Mouse (Mus musculus): ENCODE measurements around the gene Chrne. TPM values are rescaled to one million over a fixed set of nuclear protein-coding genes. Genes with fewer than 3 reads are reported as not detected.
A peak's percentile ranks its signal among the peaks of the same experiment; 100 is the strongest.

Gene Chrne
- polyA plus RNA-seq, 1 experiment from 2014 or later = 0.58 TPM

- no peak overlapping the region for H3K27ac ChIP-seq (replicated peaks; ENCODE audit: low read depth, low read length)
- DNase-seq (ENCODE audit: low spot score) = no peak
- 74% methylated on average over 1 of the region's 1 CpGs for WGBS
- H3K36me3 ChIP-seq (ENCODE audit: control insufficient read depth, insufficient read depth, low read length) = 0 out of 2 replicates have a peak, but pooled peaks cover 2% of the 10 kb centered on the region
- no peak overlapping the region for H3K4me2 ChIP-seq (ENCODE audit: low read depth, low read length)
- H3K4me3 ChIP-seq (ENCODE audit: low read depth, low read length) = no peak overlapping the region
- no peak for ATAC-seq (ENCODE audit: low read depth)
- H3K9me3 ChIP-seq (ENCODE audit: control insufficient read depth, low read length) = no peaks in the 10 kb centered on the region
- no peaks in the 10 kb centered on the region for H3K27me3 ChIP-seq (replicated peaks; ENCODE audit: control insufficient read depth, insufficient read depth, low read length)
- no peaks in the 10 kb centered on the region for H3K4me1 ChIP-seq (ENCODE audit: control insufficient read depth, insufficient read depth, low read length)
- H3K9ac ChIP-seq (ENCODE audit: low read depth, low read length) = no peak overlapping the region
Observed at GRCm38 (mm10) chr11:70591733-70592132, 27.3 kb downstream of the Chrne start.

- Histone ChIP-seq H3K27me3 (replicated peaks; ENCODE audit: control insufficient read depth, insufficient read depth, low read length) (no peaks in the 10 kb centered on the region), H3K9ac (ENCODE audit: low read depth, low read length) (no peak overlapping the region), H3K4me1 (ENCODE audit: control insufficient read depth, insufficient read depth, low read length) (peaks cover 37% of the 10 kb centered on the region), H3K4me3 (ENCODE audit: low read depth, low read length) (no peak overlapping the region), H3K9me3 (ENCODE audit: control insufficient read depth, low read length) (no peaks in the 10 kb centered on the region), H3K4me2 (ENCODE audit: low read depth, low read length) (no peak overlapping the region), H3K36me3 (ENCODE audit: control insufficient read depth, insufficient read depth, low read length) (no peaks in the 10 kb centered on the region), H3K27ac (replicated peaks; ENCODE audit: low read depth, low read length) (no peak overlapping the region)
- no peak for DNase-seq (ENCODE audit: low spot score)
- no peak for ATAC-seq (ENCODE audit: low read depth)
- 81% methylated on average over 5 of the region's 5 CpGs for WGBS
Observed at GRCm38 (mm10) chr11:70586954-70587353, 32.1 kb downstream of the Chrne start.

GRCm38 (mm10) chr11:70586261-70586660, 32.8 kb downstream of the Chrne start:
- Histone ChIP-seq H3K4me3 (ENCODE audit: low read depth, low read length) (no peak overlapping the region), H3K9me3 (ENCODE audit: control insufficient read depth, low read length) (no peaks in the 10 kb centered on the region), H3K27me3 (replicated peaks; ENCODE audit: control insufficient read depth, insufficient read depth, low read length) (no peaks in the 10 kb centered on the region), H3K4me1 (ENCODE audit: control insufficient read depth, insufficient read depth, low read length) (peaks cover 38% of the 10 kb centered on the region), H3K9ac (ENCODE audit: low read depth, low read length) (no peak overlapping the region), H3K36me3 (ENCODE audit: control insufficient read depth, insufficient read depth, low read length) (no peaks in the 10 kb centered on the region), H3K27ac (replicated peaks; ENCODE audit: low read depth, low read length) (no peak overlapping the region), H3K4me2 (ENCODE audit: low read depth, low read length) (no peak overlapping the region)
- DNase-seq (ENCODE audit: low spot score) (no peak), ATAC-seq (ENCODE audit: low read depth) (no peak)
- WGBS = 83% methylated on average over 3 of the region's 3 CpGs

GRCm38 (mm10) chr11:70585457-70585856, 33.6 kb downstream of the Chrne start:
- Histone ChIP-seq H3K27me3 (replicated peaks; ENCODE audit: control insufficient read depth, insufficient read depth, low read length) (no peaks in the 10 kb centered on the region), H3K9ac (ENCODE audit: low read depth, low read length) (no peak overlapping the region), H3K36me3 (ENCODE audit: control insufficient read depth, insufficient read depth, low read length) (no peaks in the 10 kb centered on the region), H3K4me3 (ENCODE audit: low read depth, low read length) (no peak overlapping the region), H3K9me3 (ENCODE audit: control insufficient read depth, low read length) (no peaks in the 10 kb centered on the region), H3K4me2 (ENCODE audit: low read depth, low read length) (peak overlapping the region; percentile 15; the same call in 1 of the 2 replicates), H3K4me1 (ENCODE audit: control insufficient read depth, insufficient read depth, low read length) (peaks cover 38% of the 10 kb centered on the region), H3K27ac (replicated peaks; ENCODE audit: low read depth, low read length) (peak overlapping the region; percentile 75)
- ATAC-seq (ENCODE audit: low read depth) (peak; percentile 85), DNase-seq (ENCODE audit: low spot score) (peak; percentile 81)
- WGBS = 31% methylated on average over 7 of the region's 7 CpGs

GRCm38 (mm10) chr11:70583775-70584174, 35.2 kb downstream of the Chrne start:
- ATAC-seq (ENCODE audit: low read depth) = peak; percentile 69; the same call in 1 of the 2 replicates
- peak; percentile 75 for DNase-seq (ENCODE audit: low spot score)
- Histone ChIP-seq H3K9ac (ENCODE audit: low read depth, low read length) (no peak overlapping the region), H3K27me3 (replicated peaks; ENCODE audit: control insufficient read depth, insufficient read depth, low read length) (no peaks in the 10 kb centered on the region), H3K4me3 (ENCODE audit: low read depth, low read length) (no peak overlapping the region), H3K9me3 (ENCODE audit: control insufficient read depth, low read length) (no peaks in the 10 kb centered on the region), H3K36me3 (ENCODE audit: control insufficient read depth, insufficient read depth, low read length) (no peaks in the 10 kb centered on the region), H3K4me1 (ENCODE audit: control insufficient read depth, insufficient read depth, low read length) (peaks cover 52% of the 10 kb centered on the region), H3K4me2 (ENCODE audit: low read depth, low read length) (no peak overlapping the region), H3K27ac (replicated peaks; ENCODE audit: low read depth, low read length) (peak overlapping the region; percentile 75)
- 75% methylated on average over 7 of the region's 7 CpGs for WGBS

GRCm38 (mm10) chr11:70583022-70583714, 35.8 kb downstream of the Chrne start:
- H3K27me3 ChIP-seq (replicated peaks; ENCODE audit: control insufficient read depth, insufficient read depth, low read length) = no peaks in the 10 kb centered on the region
- no peak overlapping the region for H3K4me3 ChIP-seq (ENCODE audit: low read depth, low read length)
- H3K36me3 ChIP-seq (ENCODE audit: control insufficient read depth, insufficient read depth, low read length) = no peaks in the 10 kb centered on the region
- H3K27ac ChIP-seq (replicated peaks; ENCODE audit: low read depth, low read length) = peak overlapping the region; percentile 69
- H3K9me3 ChIP-seq (ENCODE audit: control insufficient read depth, low read length) = no peaks in the 10 kb centered on the region
- ATAC-seq (ENCODE audit: low read depth) = no peak
- DNase-seq (ENCODE audit: low spot score) = peak; percentile 24
- 40% methylated on average over 6 of the region's 6 CpGs for WGBS
- H3K4me2 ChIP-seq (ENCODE audit: low read depth, low read length) = no peak overlapping the region
- H3K9ac ChIP-seq (ENCODE audit: low read depth, low read length) = no peak overlapping the region
- H3K4me1 ChIP-seq (ENCODE audit: control insufficient read depth, insufficient read depth, low read length) = peaks cover 52% of the 10 kb centered on the region

GRCm38 (mm10) chr11:70582196-70582595, 36.8 kb downstream of the Chrne start:
- Histone ChIP-seq H3K27me3 (replicated peaks; ENCODE audit: control insufficient read depth, insufficient read depth, low read length) (no peaks in the 10 kb centered on the region), H3K9ac (ENCODE audit: low read depth, low read length) (no peak overlapping the region), H3K36me3 (ENCODE audit: control insufficient read depth, insufficient read depth, low read length) (no peaks in the 10 kb centered on the region), H3K27ac (replicated peaks; ENCODE audit: low read depth, low read length) (no peak overlapping the region; the same call in 1 of the 2 replicates), H3K4me3 (ENCODE audit: low read depth, low read length) (no peak overlapping the region), H3K4me2 (ENCODE audit: low read depth, low read length) (no peak overlapping the region), H3K4me1 (ENCODE audit: control insufficient read depth, insufficient read depth, low read length) (peaks cover 52% of the 10 kb centered on the region), H3K9me3 (ENCODE audit: control insufficient read depth, low read length) (no peaks in the 10 kb centered on the region)
- DNase-seq (ENCODE audit: low spot score) (peak; percentile 40), ATAC-seq (ENCODE audit: low read depth) (no peak)
- WGBS = 20% methylated on average over 3 of the region's 3 CpGs

GRCm38 (mm10) chr11:70580921-70581320, 38.1 kb downstream of the Chrne start:
- H3K4me3 ChIP-seq (ENCODE audit: low read depth, low read length) = no peak overlapping the region
- H3K4me1 ChIP-seq (ENCODE audit: control insufficient read depth, insufficient read depth, low read length) = peaks cover 54% of the 10 kb centered on the region
- WGBS = 74% methylated on average over 3 of the region's 3 CpGs
- no peak overlapping the region for H3K4me2 ChIP-seq (ENCODE audit: low read depth, low read length)
- no peaks in the 10 kb centered on the region for H3K27me3 ChIP-seq (replicated peaks; ENCODE audit: control insufficient read depth, insufficient read depth, low read length)
- no peak for ATAC-seq (ENCODE audit: low read depth)
- H3K27ac ChIP-seq (replicated peaks; ENCODE audit: low read depth, low read length) = no peak overlapping the region
- no peak overlapping the region for H3K9ac ChIP-seq (ENCODE audit: low read depth, low read length)
- no peaks in the 10 kb centered on the region for H3K36me3 ChIP-seq (ENCODE audit: control insufficient read depth, insufficient read depth, low read length)
- DNase-seq (ENCODE audit: low spot score) = no peak
- H3K9me3 ChIP-seq (ENCODE audit: control insufficient read depth, low read length) = no peaks in the 10 kb centered on the region

GRCm38 (mm10) chr11:70580358-70580720, 38.7 kb downstream of the Chrne start:
- Histone ChIP-seq H3K9ac (ENCODE audit: low read depth, low read length) (no peak overlapping the region), H3K9me3 (ENCODE audit: control insufficient read depth, low read length) (no peaks in the 10 kb centered on the region), H3K4me1 (ENCODE audit: control insufficient read depth, insufficient read depth, low read length) (peaks cover 48% of the 10 kb centered on the region), H3K36me3 (ENCODE audit: control insufficient read depth, insufficient read depth, low read length) (no peaks in the 10 kb centered on the region), H3K27me3 (replicated peaks; ENCODE audit: control insufficient read depth, insufficient read depth, low read length) (no peaks in the 10 kb centered on the region), H3K4me2 (ENCODE audit: low read depth, low read length) (no peak overlapping the region), H3K27ac (replicated peaks; ENCODE audit: low read depth, low read length) (peak overlapping the region; percentile 8; the same call in 1 of the 2 replicates), H3K4me3 (ENCODE audit: low read depth, low read length) (no peak overlapping the region)
- ATAC-seq (ENCODE audit: low read depth) (no peak), DNase-seq (ENCODE audit: low spot score) (peak; percentile 27)
- WGBS = 44% methylated on average over 5 of the region's 5 CpGs
